Mouse (Mus musculus) cortical plate, adult 2 months (tissue): ENCODE measurements around the gene Dact2.

Experiments
- CTCF ChIP-seq: fragments of 200-500 bp; IDR thresholded peaks from 2 replicates; pipeline ENCODE4 v1.5.1; 2011; ENCODE audit warnings: mild to moderate bottlenecking, control low read depth, low read length; ENCODE audit not compliant: insufficient read depth; ENCODE audit errors: extremely low read depth
- POLR2A ChIP-seq: fragments of 200-500 bp; IDR thresholded peaks from 2 replicates; pipeline ENCODE4 v1.6.1; 2011; ENCODE audit warnings: mild to moderate bottlenecking, low read length, control low read depth; ENCODE audit not compliant: insufficient read depth; ENCODE audit errors: extremely low read depth

- no peak for TF ChIP-seq POLR2A
- no peak for TF ChIP-seq CTCF
These were observed 31.9 kb downstream of the Dact2 start for GRCm38 (mm10) chr17:14172184-14172583.
